Mouse (Mus musculus): ENCODE results near the gene Kcnh1. TPM values are rescaled to one million over a fixed set of nuclear protein-coding genes. Genes with fewer than 3 reads are reported as not detected.

Gene Kcnh1
- polyA plus RNA-seq, 1 experiment from 2014 or later, result not detected

GRCm38 (mm10) chr1:192303615-192304014, 113.0 kb downstream of the Kcnh1 start:
- no peak overlapping the region for H3K27ac ChIP-seq (ENCODE audit: low read length)
- ATAC-seq (ENCODE audit: low read depth), result no peak
- no peak overlapping the region for H3K4me2 ChIP-seq (ENCODE audit: low read depth, low read length)
- no peaks in the 10 kb centered on the region for H3K4me1 ChIP-seq (ENCODE audit: control insufficient read depth, low read depth, low read length)
- H3K4me3 ChIP-seq (ENCODE audit: low read depth, low read length), result no peak overlapping the region
- H3K36me3 ChIP-seq (ENCODE audit: control insufficient read depth, insufficient read depth), result no peaks in the 10 kb centered on the region
- H3K9ac ChIP-seq (ENCODE audit: low read depth, low read length), result no peak overlapping the region
- 40% methylated on average over 2 of the region's 2 CpGs for WGBS (ENCODE audit: insufficient replicate concordance)
- H3K27me3 ChIP-seq (ENCODE audit: control insufficient read depth, insufficient read depth, low read depth, low read length), result no peaks in the 10 kb centered on the region
- H3K9me3 ChIP-seq (replicated peaks; ENCODE audit: control insufficient read depth, low read length), result no peaks in the 10 kb centered on the region

GRCm38 (mm10) chr1:192305155-192305554, 114.6 kb downstream of the Kcnh1 start:
- no peak for ATAC-seq (ENCODE audit: low read depth)
- H3K4me3 ChIP-seq (ENCODE audit: low read depth, low read length), result no peak overlapping the region
- no peaks in the 10 kb centered on the region for H3K27me3 ChIP-seq (ENCODE audit: control insufficient read depth, insufficient read depth, low read depth, low read length)
- H3K9ac ChIP-seq (ENCODE audit: low read depth, low read length), result no peak overlapping the region
- no peaks in the 10 kb centered on the region for H3K9me3 ChIP-seq (replicated peaks; ENCODE audit: control insufficient read depth, low read length)
- no peak overlapping the region for H3K4me2 ChIP-seq (ENCODE audit: low read depth, low read length)
- 63% methylated on average over 1 of the region's 1 CpGs for WGBS (ENCODE audit: insufficient replicate concordance)
- no peak overlapping the region for H3K27ac ChIP-seq (ENCODE audit: low read length)
- no peaks in the 10 kb centered on the region for H3K36me3 ChIP-seq (ENCODE audit: control insufficient read depth, insufficient read depth)
- no peaks in the 10 kb centered on the region for H3K4me1 ChIP-seq (ENCODE audit: control insufficient read depth, low read depth, low read length)

GRCm38 (mm10) chr1:192307055-192307454, 116.5 kb downstream of the Kcnh1 start:
- H3K27ac ChIP-seq (ENCODE audit: low read length), result no peak overlapping the region
- no peaks in the 10 kb centered on the region for H3K36me3 ChIP-seq (ENCODE audit: control insufficient read depth, insufficient read depth)
- no peak overlapping the region for H3K4me3 ChIP-seq (ENCODE audit: low read depth, low read length)
- no peaks in the 10 kb centered on the region for H3K9me3 ChIP-seq (replicated peaks; ENCODE audit: control insufficient read depth, low read length)
- ATAC-seq (ENCODE audit: low read depth), result no peak
- H3K27me3 ChIP-seq (ENCODE audit: control insufficient read depth, insufficient read depth, low read depth, low read length), result no peaks in the 10 kb centered on the region
- no peak overlapping the region for H3K4me2 ChIP-seq (ENCODE audit: low read depth, low read length)
- no peaks in the 10 kb centered on the region for H3K4me1 ChIP-seq (ENCODE audit: control insufficient read depth, low read depth, low read length)
- H3K9ac ChIP-seq (ENCODE audit: low read depth, low read length), result no peak overlapping the region

GRCm38 (mm10) chr1:192311298-192311697, 120.7 kb downstream of the Kcnh1 start:
- no peaks in the 10 kb centered on the region for H3K9me3 ChIP-seq (replicated peaks; ENCODE audit: control insufficient read depth, low read length)
- H3K27me3 ChIP-seq (ENCODE audit: control insufficient read depth, insufficient read depth, low read depth, low read length), result no peaks in the 10 kb centered on the region
- no peak overlapping the region for H3K27ac ChIP-seq (ENCODE audit: low read length)
- no peak for ATAC-seq (ENCODE audit: low read depth)
- H3K4me1 ChIP-seq (ENCODE audit: control insufficient read depth, low read depth, low read length), result no peaks in the 10 kb centered on the region
- no peak overlapping the region for H3K9ac ChIP-seq (ENCODE audit: low read depth, low read length)
- no peak overlapping the region for H3K4me3 ChIP-seq (ENCODE audit: low read depth, low read length)
- H3K4me2 ChIP-seq (ENCODE audit: low read depth, low read length), result no peak overlapping the region
- no peaks in the 10 kb centered on the region for H3K36me3 ChIP-seq (ENCODE audit: control insufficient read depth, insufficient read depth)

- no peak overlapping the region for H3K4me2 ChIP-seq (ENCODE audit: low read depth, low read length)
- no peaks in the 10 kb centered on the region for H3K4me1 ChIP-seq (ENCODE audit: control insufficient read depth, low read depth, low read length)
- no peaks in the 10 kb centered on the region for H3K9me3 ChIP-seq (replicated peaks; ENCODE audit: control insufficient read depth, low read length)
- ATAC-seq (ENCODE audit: low read depth), result no peak
- H3K36me3 ChIP-seq (ENCODE audit: control insufficient read depth, insufficient read depth), result no peaks in the 10 kb centered on the region
- H3K4me3 ChIP-seq (ENCODE audit: low read depth, low read length), result no peak overlapping the region
- no peaks in the 10 kb centered on the region for H3K27me3 ChIP-seq (ENCODE audit: control insufficient read depth, insufficient read depth, low read depth, low read length)
- WGBS (ENCODE audit: insufficient replicate concordance), result 29% methylated on average over 6 of the region's 6 CpGs
- H3K27ac ChIP-seq (ENCODE audit: low read length), result no peak overlapping the region
- H3K9ac ChIP-seq (ENCODE audit: low read depth, low read length), result no peak overlapping the region
Measured at GRCm38 (mm10) chr1:192311851-192312438, 121.4 kb downstream of the Kcnh1 start.

- H3K4me3 ChIP-seq (ENCODE audit: low read depth, low read length), result no peak overlapping the region
- H3K27me3 ChIP-seq (ENCODE audit: control insufficient read depth, insufficient read depth, low read depth, low read length), result no peaks in the 10 kb centered on the region
- H3K9ac ChIP-seq (ENCODE audit: low read depth, low read length), result no peak overlapping the region
- 40% methylated on average over 4 of the region's 4 CpGs for WGBS (ENCODE audit: insufficient replicate concordance)
- no peak overlapping the region for H3K27ac ChIP-seq (ENCODE audit: low read length)
- H3K4me1 ChIP-seq (ENCODE audit: control insufficient read depth, low read depth, low read length), result no peaks in the 10 kb centered on the region
- ATAC-seq (ENCODE audit: low read depth), result no peak
- H3K9me3 ChIP-seq (replicated peaks; ENCODE audit: control insufficient read depth, low read length), result no peaks in the 10 kb centered on the region
- H3K4me2 ChIP-seq (ENCODE audit: low read depth, low read length), result no peak overlapping the region
- H3K36me3 ChIP-seq (ENCODE audit: control insufficient read depth, insufficient read depth), result no peaks in the 10 kb centered on the region
Measured at GRCm38 (mm10) chr1:192312446-192312845, 121.9 kb downstream of the Kcnh1 start.

GRCm38 (mm10) chr1:192312998-192313397, 122.4 kb downstream of the Kcnh1 start:
- 64% methylated on average over 4 of the region's 4 CpGs for WGBS (ENCODE audit: insufficient replicate concordance)
- H3K27me3 ChIP-seq (ENCODE audit: control insufficient read depth, insufficient read depth, low read depth, low read length), result no peaks in the 10 kb centered on the region
- no peak overlapping the region for H3K9ac ChIP-seq (ENCODE audit: low read depth, low read length)
- H3K36me3 ChIP-seq (ENCODE audit: control insufficient read depth, insufficient read depth), result no peaks in the 10 kb centered on the region
- H3K4me3 ChIP-seq (ENCODE audit: low read depth, low read length), result no peak overlapping the region
- H3K4me2 ChIP-seq (ENCODE audit: low read depth, low read length), result no peak overlapping the region
- H3K27ac ChIP-seq (ENCODE audit: low read length), result no peak overlapping the region
- H3K4me1 ChIP-seq (ENCODE audit: control insufficient read depth, low read depth, low read length), result no peaks in the 10 kb centered on the region
- no peak for ATAC-seq (ENCODE audit: low read depth)
- no peaks in the 10 kb centered on the region for H3K9me3 ChIP-seq (replicated peaks; ENCODE audit: control insufficient read depth, low read length)

- Histone ChIP-seq H3K27me3 (ENCODE audit: control insufficient read depth, insufficient read depth, low read depth, low read length) (no peaks in the 10 kb centered on the region), H3K4me1 (ENCODE audit: control insufficient read depth, low read depth, low read length) (no peaks in the 10 kb centered on the region), H3K9ac (ENCODE audit: low read depth, low read length) (no peak overlapping the region), H3K36me3 (ENCODE audit: control insufficient read depth, insufficient read depth) (no peaks in the 10 kb centered on the region), H3K4me2 (ENCODE audit: low read depth, low read length) (no peak overlapping the region), H3K4me3 (ENCODE audit: low read depth, low read length) (no peak overlapping the region), H3K27ac (ENCODE audit: low read length) (no peak overlapping the region), H3K9me3 (replicated peaks; ENCODE audit: control insufficient read depth, low read length) (no peaks in the 10 kb centered on the region)
- 39% methylated on average over 7 of the region's 7 CpGs for WGBS (ENCODE audit: insufficient replicate concordance)
- ATAC-seq (ENCODE audit: low read depth), result no peak
Measured at GRCm38 (mm10) chr1:192313571-192313972, 123.0 kb downstream of the Kcnh1 start.

GRCm38 (mm10) chr1:192314044-192314443, 123.5 kb downstream of the Kcnh1 start:
- H3K9ac ChIP-seq (ENCODE audit: low read depth, low read length), result no peak overlapping the region
- H3K27me3 ChIP-seq (ENCODE audit: control insufficient read depth, insufficient read depth, low read depth, low read length), result no peaks in the 10 kb centered on the region
- no peak overlapping the region for H3K4me2 ChIP-seq (ENCODE audit: low read depth, low read length)
- no peaks in the 10 kb centered on the region for H3K36me3 ChIP-seq (ENCODE audit: control insufficient read depth, insufficient read depth)
- ATAC-seq (ENCODE audit: low read depth), result no peak
- 29% methylated on average over 3 of the region's 3 CpGs for WGBS (ENCODE audit: insufficient replicate concordance)
- no peaks in the 10 kb centered on the region for H3K4me1 ChIP-seq (ENCODE audit: control insufficient read depth, low read depth, low read length)
- no peak overlapping the region for H3K4me3 ChIP-seq (ENCODE audit: low read depth, low read length)
- H3K9me3 ChIP-seq (replicated peaks; ENCODE audit: control insufficient read depth, low read length), result no peaks in the 10 kb centered on the region
- no peak overlapping the region for H3K27ac ChIP-seq (ENCODE audit: low read length)
